Mouse (Mus musculus): ENCODE results near the gene Olfr601.
"Not testable (repeated sequence)": the region's sequence is repeated elsewhere in the genome, so short reads cannot be mapped to it uniquely, and the experiment has no call there.

Olfr601 gene

GRCm38 (mm10) chr7:103362555-103362954, at the start of gene Olfr601:
Olfr601 (minus strand) TSS chr7:103362655.
- DNase-seq (ENCODE audit: low spot score), result no peak

GRCm38 (mm10) chr7:103406521-103407055, 44.1 kb upstream of the Olfr601 start:
- DNase-seq (ENCODE audit: low spot score), result not testable (repeated sequence)

GRCm38 (mm10) chr7:103398981-103399380, 36.5 kb upstream of the Olfr601 start:
- DNase-seq (ENCODE audit: low spot score), result no peak

- DNase-seq (ENCODE audit: low spot score), result no peak
Observed at GRCm38 (mm10) chr7:103397758-103398157, 35.3 kb upstream of the Olfr601 start.

- no peak for DNase-seq (ENCODE audit: low spot score)
Observed at GRCm38 (mm10) chr7:103386077-103386476, 23.6 kb upstream of the Olfr601 start, which contains the start of gene Olfr603. Olfr603 (minus strand) TSS chr7:103386177.

GRCm38 (mm10) chr7:103349569-103349968, 12.9 kb downstream of the Olfr601 start, which contains the start of gene Olfr600:
Olfr600 (minus strand) TSS chr7:103349669.
- DNase-seq (ENCODE audit: low spot score), result no peak

GRCm38 (mm10) chr7:103335617-103336016, 26.8 kb downstream of the Olfr601 start, which contains the start of gene Olfr599:
Olfr599 (plus strand) TSS chr7:103335917.
- DNase-seq (ENCODE audit: low spot score), result no peak

- DNase-seq (ENCODE audit: low spot score), result no peak
Observed at GRCm38 (mm10) chr7:103323268-103323667, 39.2 kb downstream of the Olfr601 start, which contains the start of gene Olfr598. Olfr598 (plus strand) TSS chr7:103323568.

GRCm38 (mm10) chr7:103316015-103316414, 46.4 kb downstream of the Olfr601 start, which contains the start of gene Olfr597:
Olfr597 (plus strand) TSS chr7:103316315.
- not testable (repeated sequence) for DNase-seq (ENCODE audit: low spot score)
